8 mouse cellular contexts compared by ENCODE assay signal in the genomic region with DNA sequence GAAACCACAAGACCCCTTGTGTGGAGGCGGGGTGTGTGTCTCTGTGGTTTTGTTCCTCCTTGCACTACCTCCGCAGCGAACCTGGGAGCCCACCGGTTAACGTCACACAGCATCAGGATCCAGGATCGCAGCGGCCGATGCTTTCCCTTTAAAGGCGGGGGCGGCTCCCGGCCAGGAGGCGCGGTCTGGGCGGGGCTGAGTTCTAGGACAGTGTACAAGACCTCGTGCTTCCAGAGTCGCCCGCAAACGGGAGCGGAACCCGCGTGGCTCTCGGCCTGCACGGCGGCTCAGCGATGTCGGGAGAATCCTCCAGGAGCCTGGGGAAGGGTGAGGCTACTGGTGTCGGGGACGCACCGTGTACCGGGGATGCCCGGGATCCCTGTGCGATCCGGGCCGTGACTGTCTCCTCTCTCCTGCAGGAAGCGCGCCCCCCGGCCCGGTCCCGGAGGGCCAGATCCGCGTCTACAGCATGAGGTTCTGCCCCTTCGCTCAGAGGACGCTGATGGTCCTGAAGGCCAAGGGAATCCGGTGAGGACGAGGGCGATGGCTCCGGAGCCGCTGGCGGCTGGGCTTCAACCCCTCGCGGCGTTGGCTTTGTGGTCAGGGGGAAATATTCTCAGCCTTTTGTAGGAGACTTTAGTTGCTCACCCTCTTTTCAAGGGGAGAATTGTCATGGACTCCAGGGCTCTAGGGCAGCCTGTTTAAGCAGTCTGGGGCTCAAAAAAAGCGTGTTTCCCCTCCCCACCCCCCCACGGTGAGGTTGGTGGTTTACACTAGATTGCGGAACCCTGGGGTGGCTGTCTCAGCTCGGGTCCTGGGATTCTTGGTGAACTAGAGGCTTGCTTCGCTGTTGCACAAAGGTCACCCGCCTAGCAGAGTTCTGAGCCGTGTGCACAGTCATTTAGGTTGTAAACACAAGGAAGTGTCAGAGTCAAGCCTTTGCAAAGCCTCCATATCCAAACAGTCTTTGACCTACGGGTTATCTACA. TPM values are rescaled to one million over a fixed set of nuclear protein-coding genes. Genes with fewer than 3 reads are reported as not detected.
DNase-seq lines count a peak whose midpoint lies in the region; ATAC-seq and TF ChIP-seq lines count a peak whose summit lies in the region.

Gene Gsto1 (plus strand): TSS at position 175 of the 988 bp plus-strand sequence.

- peak; percentile 94; the same call in 1 of the 2 replicates for TF ChIP-seq POLR2A in bone marrow macrophage, adult 2 months (IDR thresholded peaks at IDR 0.05; ENCODE audit: borderline replicate concordance, low read depth, low read length)
- TF ChIP-seq POLR2A in embryonic fibroblast, embryonic 13.5 days (IDR thresholded peaks at IDR 0.05; ENCODE audit: low read depth, low read length), result peak; percentile 99

- peak; percentile 76 to 77 for DNase-seq in B cell, adult 2 months
- peak; percentile 94 for DNase-seq in heart, embryonic 10.5 days (ENCODE audit: low spot score)
- peak; percentile 89 for DNase-seq in midbrain, postnatal 0 days (ENCODE audit: low spot score)
- peak; percentile 63 to 83 for DNase-seq in spleen, postnatal 10 days (ENCODE audit: low spot score in 2 of 2)

- H3K27me3 ChIP-seq in heart, embryonic 10.5 days (ENCODE audit: insufficient read depth, poor library complexity, severe bottlenecking), result no peaks in the 10 kb centered on the region
- no peaks in the 10 kb centered on the region for H3K27me3 ChIP-seq in kidney, embryonic 15.5 days
- H3K27me3 ChIP-seq in limb, embryonic 15.5 days, result no peaks in the 10 kb centered on the region
- H3K27me3 ChIP-seq in midbrain, postnatal 0 days (ENCODE audit: insufficient read depth, low read length), result no peaks in the 10 kb centered on the region

- WGBS in heart, embryonic 10.5 days, result under 1% methylated on average over 60 of the region's 60 CpGs
- WGBS in kidney, embryonic 15.5 days, result under 1% methylated on average over 60 of the region's 60 CpGs
- WGBS in limb, embryonic 15.5 days, result under 1% methylated on average over 60 of the region's 60 CpGs
- WGBS in midbrain, postnatal 0 days, result under 1% methylated on average over 59 of the region's 60 CpGs

- H3K36me3 ChIP-seq in heart, embryonic 10.5 days, result peaks cover 15% of the 10 kb centered on the region
- H3K36me3 ChIP-seq in kidney, embryonic 15.5 days, result peaks cover 25% of the 10 kb centered on the region
- H3K36me3 ChIP-seq in limb, embryonic 15.5 days, result peaks cover 16% of the 10 kb centered on the region
- no peaks in the 10 kb centered on the region for H3K36me3 ChIP-seq in midbrain, postnatal 0 days (ENCODE audit: insufficient read depth, low read length)

- no peaks in the 10 kb centered on the region for H3K9me3 ChIP-seq in heart, embryonic 10.5 days
- no peaks in the 10 kb centered on the region for H3K9me3 ChIP-seq in kidney, embryonic 15.5 days (replicated peaks)
- H3K9me3 ChIP-seq in limb, embryonic 15.5 days, result no peaks in the 10 kb centered on the region
- no peaks in the 10 kb centered on the region for H3K9me3 ChIP-seq in midbrain, postnatal 0 days (ENCODE audit: low read length)

- H3K4me3 ChIP-seq in bone marrow macrophage, adult 2 months (ENCODE audit: insufficient read depth, low read length), result peak within 1 kb of the TSS; percentile 99
- H3K4me3 ChIP-seq in embryonic fibroblast, embryonic 13.5 days (ENCODE audit: insufficient read depth, low read length), result peak within 1 kb of the TSS; percentile 95
- H3K4me3 ChIP-seq in heart, embryonic 10.5 days, result peak within 1 kb of the TSS; percentile 79
- H3K4me3 ChIP-seq in kidney, embryonic 15.5 days (replicated peaks), result peak within 1 kb of the TSS; percentile 73
- peak within 1 kb of the TSS; percentile 69 for H3K4me3 ChIP-seq in limb, embryonic 15.5 days
- peak within 1 kb of the TSS; percentile 53 for H3K4me3 ChIP-seq in midbrain, postnatal 0 days (ENCODE audit: low read depth, low read length)

- peak within 1 kb of the TSS; percentile 93 for H3K4me2 ChIP-seq in kidney, embryonic 15.5 days
- peak within 1 kb of the TSS; percentile 91 for H3K4me2 ChIP-seq in limb, embryonic 15.5 days
- peak within 1 kb of the TSS; percentile 68 for H3K4me2 ChIP-seq in midbrain, postnatal 0 days (ENCODE audit: low read depth, low read length, poor library complexity, severe bottlenecking)

- no peak for TF ChIP-seq CTCF in bone marrow macrophage, adult 2 months (IDR thresholded peaks at IDR 0.05; ENCODE audit: low read depth, low read length)
- no peak for TF ChIP-seq CTCF in embryonic fibroblast, embryonic 13.5 days (IDR thresholded peaks at IDR 0.05; ENCODE audit: borderline replicate concordance, insufficient read depth, low read length)
- no peak for TF ChIP-seq CTCF in midbrain, postnatal 0 days (IDR thresholded peaks at IDR 0.05)

- peaks cover 9% of the 10 kb centered on the region for H3K4me1 ChIP-seq in bone marrow macrophage, adult 2 months (ENCODE audit: control insufficient read depth, insufficient read depth, low read length)
- peaks cover 16% of the 10 kb centered on the region for H3K4me1 ChIP-seq in embryonic fibroblast, embryonic 13.5 days (ENCODE audit: control insufficient read depth, insufficient read depth, low read length)
- peaks cover 10% of the 10 kb centered on the region for H3K4me1 ChIP-seq in heart, embryonic 10.5 days
- H3K4me1 ChIP-seq in kidney, embryonic 15.5 days, result peaks cover 20% of the 10 kb centered on the region
- peaks cover 16% of the 10 kb centered on the region for H3K4me1 ChIP-seq in limb, embryonic 15.5 days
- H3K4me1 ChIP-seq in midbrain, postnatal 0 days (ENCODE audit: insufficient read depth, low read length), result no peaks in the 10 kb centered on the region

- peak; percentile 96 for ATAC-seq in kidney, embryonic 15.5 days (replicated peaks; ENCODE audit: low FRiP score)
- ATAC-seq in limb, embryonic 15.5 days (ENCODE audit: insufficient number of reproducible peaks, low FRiP score, low TSS enrichment, low read depth), result peak; percentile 93
- peak; percentile 93 for ATAC-seq in midbrain, postnatal 0 days (ENCODE audit: low FRiP score)

- peak within 1 kb of the TSS; percentile 69 for H3K9ac ChIP-seq in kidney, embryonic 15.5 days
- H3K9ac ChIP-seq in limb, embryonic 15.5 days, result peak within 1 kb of the TSS; percentile 63
- H3K9ac ChIP-seq in midbrain, postnatal 0 days (replicated peaks; ENCODE audit: low read length, poor library complexity, severe bottlenecking), result peak within 1 kb of the TSS; percentile 80

- peak within 1 kb of the TSS; percentile 82 for H3K27ac ChIP-seq in bone marrow macrophage, adult 2 months (ENCODE audit: insufficient read depth, low read depth, low read length)
- peak within 1 kb of the TSS; percentile 96 for H3K27ac ChIP-seq in embryonic fibroblast, embryonic 13.5 days (ENCODE audit: insufficient read depth, low read length)
- peak within 1 kb of the TSS; percentile 85 for H3K27ac ChIP-seq in heart, embryonic 10.5 days
- H3K27ac ChIP-seq in kidney, embryonic 15.5 days, result peak within 1 kb of the TSS; percentile 50
- peak within 1 kb of the TSS; percentile 93 for H3K27ac ChIP-seq in limb, embryonic 15.5 days
- H3K27ac ChIP-seq in midbrain, postnatal 0 days (ENCODE audit: low read depth, low read length), result peak within 1 kb of the TSS; percentile 39

RNA-seq across cellular contexts. Expression of gene Gsto1, which starts in this region (rescaled TPM):
- polyA plus RNA-seq in bone marrow macrophage, adult 2 months (2012; ENCODE audit: insufficient read depth, insufficient read length, missing spikeins), result 137 and 156 TPM in 2 replicates
- 340 and 673 TPM in 2 replicates for polyA plus RNA-seq in embryonic fibroblast, embryonic 13.5 days (2011; ENCODE audit: insufficient read length, low read depth, missing spikeins)
- polyA plus RNA-seq in heart, embryonic 10.5 days (2016; fragmentation: Nextera tagmentation; extraction: Ambion mirVana), result 81.5 and 129 TPM in 2 replicates
- polyA plus RNA-seq in kidney, embryonic 15.5 days (2015; fragmentation: Nextera tagmentation; extraction: Ambion mirVana), result 115 and 119 TPM in 2 replicates
- polyA plus RNA-seq in limb, embryonic 15.5 days (2015; fragmentation: Nextera tagmentation; extraction: Ambion mirVana), result 227 and 249 TPM in 2 replicates
- total RNA-seq in midbrain, postnatal 0 days (2014; rRNA removed), result 95.4 and 142 TPM in 2 replicates
- 148 and 152 TPM in 2 replicates for polyA plus RNA-seq in midbrain, postnatal 0 days (2015; fragmentation: Nextera tagmentation; extraction: Ambion mirVana)

Comparison
In these comparisons a context has a peak if more than half of its experiments do, and no peak if none do; other contexts are left out.
1. Peak in every context shown above with its lines: DNase-seq, ATAC-seq, H3K4me3 ChIP-seq and H3K27ac ChIP-seq.
2. H3K27ac ChIP-seq: peak in every context shown above with its lines; median percentile 96 in embryonic fibroblast, embryonic 13.5 days; 93 in limb, embryonic 15.5 days; 85 in heart, embryonic 10.5 days; 82 in bone marrow macrophage, adult 2 months; 50 in kidney, embryonic 15.5 days; 39 in midbrain, postnatal 0 days.